ENCODE assay signal across 7 mouse cellular contexts in the genomic region with DNA sequence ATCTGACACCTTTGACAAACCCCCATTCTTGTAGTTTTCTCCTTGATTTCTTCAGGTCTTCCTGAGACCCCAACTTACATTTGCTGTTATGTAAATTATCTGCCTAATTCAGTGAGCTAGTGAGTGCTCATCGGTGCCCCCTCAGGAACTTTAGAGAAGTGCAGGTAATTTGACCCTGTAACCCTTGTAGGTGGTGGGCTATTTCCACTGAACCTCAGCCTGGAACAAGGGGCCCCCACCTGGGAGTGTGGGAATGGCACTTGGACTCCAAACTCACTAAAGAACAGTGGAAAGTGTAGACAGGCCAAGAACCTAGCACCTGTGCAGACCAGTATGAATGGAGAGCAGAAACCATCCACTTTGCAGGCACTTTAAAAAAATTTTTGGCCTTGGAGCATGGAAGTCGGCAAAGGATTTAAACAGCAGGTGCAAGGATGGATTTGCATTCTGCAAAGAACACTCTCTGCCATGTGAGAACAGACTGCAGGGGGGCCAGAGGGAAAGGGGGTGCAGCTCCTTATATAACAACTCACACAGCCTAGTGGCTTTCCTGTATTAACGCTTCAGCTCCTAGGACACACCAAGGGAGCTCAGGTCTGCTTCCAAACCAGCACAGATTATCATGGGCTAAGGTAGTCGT. TPM values are rescaled to one million over a fixed set of nuclear protein-coding genes. Genes with fewer than 3 reads are reported as not detected.
DNase-seq lines count a peak whose midpoint lies in the region; ATAC-seq and TF ChIP-seq lines count a peak whose summit lies in the region.

No protein-coding gene starts in this region.

- H3K9me3 ChIP-seq in lung, embryonic 14.5 days (ENCODE audit: low read depth, low read length) = no peaks in the 10 kb centered on the region
- no peaks in the 10 kb centered on the region for H3K9me3 ChIP-seq in forebrain, postnatal 0 days (ENCODE audit: low read length)

- no peaks in the 10 kb centered on the region for H3K36me3 ChIP-seq in lung, embryonic 14.5 days (ENCODE audit: insufficient read depth)
- H3K36me3 ChIP-seq in forebrain, postnatal 0 days (ENCODE audit: insufficient read depth) = no peaks in the 10 kb centered on the region

- H3K4me3 ChIP-seq in lung, embryonic 14.5 days (ENCODE audit: low read depth, low read length) = no peak overlapping the region
- H3K4me3 ChIP-seq in forebrain, postnatal 0 days (ENCODE audit: low read depth, low read length) = no peak overlapping the region

- WGBS in lung, embryonic 14.5 days = 40% methylated on average over 4 of the region's 4 CpGs
- WGBS in forebrain, postnatal 0 days = 30% methylated on average over 4 of the region's 4 CpGs

- no peak overlapping the region for H3K4me2 ChIP-seq in lung, embryonic 14.5 days
- no peak overlapping the region for H3K4me2 ChIP-seq in forebrain, postnatal 0 days (ENCODE audit: low read depth)

- DNase-seq in lung, embryonic 14.5 days = peak; percentile 46
- DNase-seq in lung, postnatal 4 days = no peak
- DNase-seq in cerebellum, adult 11-12 months = peak; percentile 57
- DNase-seq in forebrain, postnatal 0 days = peak; percentile 39
- peak; percentile 14 for DNase-seq in lung, postnatal 25 days (ENCODE audit: low spot score)
- DNase-seq in thymus, postnatal 0 days (ENCODE audit: low spot score) = peak; percentile 16
- DNase-seq in gastrocnemius, adult 18-20 months (ENCODE audit: low spot score) = no peak

- no peak overlapping the region for H3K27ac ChIP-seq in lung, embryonic 14.5 days (ENCODE audit: low read depth)
- H3K27ac ChIP-seq in forebrain, postnatal 0 days (ENCODE audit: low read depth, low read length) = no peak overlapping the region

- H3K9ac ChIP-seq in lung, embryonic 14.5 days = no peak overlapping the region
- H3K9ac ChIP-seq in forebrain, postnatal 0 days = no peak overlapping the region

- ATAC-seq in lung, embryonic 14.5 days (ENCODE audit: insufficient read depth) = no peak
- ATAC-seq in forebrain, postnatal 0 days = peak; percentile 65

- peak; percentile 53 for TF ChIP-seq CTCF in lung, embryonic 14.5 days (IDR thresholded peaks at IDR 0.05; ENCODE audit: low read depth)
- TF ChIP-seq CTCF in forebrain, postnatal 0 days (IDR thresholded peaks at IDR 0.05; ENCODE audit: low read depth) = peak; percentile 61

- no peaks in the 10 kb centered on the region for H3K27me3 ChIP-seq in lung, embryonic 14.5 days (ENCODE audit: insufficient read depth, low read length)
- no peaks in the 10 kb centered on the region for H3K27me3 ChIP-seq in forebrain, postnatal 0 days (ENCODE audit: insufficient read depth, low read length)

- H3K4me1 ChIP-seq in lung, embryonic 14.5 days (ENCODE audit: insufficient read depth) = no peaks in the 10 kb centered on the region
- H3K4me1 ChIP-seq in forebrain, postnatal 0 days (ENCODE audit: insufficient read depth) = no peaks in the 10 kb centered on the region

RNA-seq across cellular contexts. Expression of a gene that starts 50.3 kb away (rescaled TPM):
- polyA plus RNA-seq in lung, embryonic 14.5 days (2014; fragmentation: Nextera tagmentation; extraction: Ambion mirVana) = 2.0 and 2.2 TPM in 2 replicates
- 158 and 188 TPM in 2 replicates for total RNA-seq in forebrain, postnatal 0 days (2014; rRNA removed)
- polyA plus RNA-seq in forebrain, postnatal 0 days (2015; fragmentation: Nextera tagmentation; extraction: Ambion mirVana) = 30.2 and 39.1 TPM in 2 replicates
- polyA plus RNA-seq in thymus, postnatal 0 days (2015; fragmentation: Nextera tagmentation; extraction: Ambion mirVana) = 0.05 and 0.06 TPM in 2 replicates
- under 1 TPM; 0.30 to 0.59 TPM for total RNA-seq in gastrocnemius, adult 18-20 months (2021)

Comparison
In these comparisons a context has a peak if more than half of its experiments do, and no peak if none do; other contexts are left out.
1. DNase-seq: peak in lung, embryonic 14.5 days (single experiment), cerebellum, adult 11-12 months (single experiment), forebrain, postnatal 0 days (single experiment), lung, postnatal 25 days (single experiment) and thymus, postnatal 0 days (single experiment); none in lung, postnatal 4 days (0 of 2) and gastrocnemius, adult 18-20 months (single experiment).